Mouse (Mus musculus) stomach, embryonic 15.5 days (tissue): ENCODE results near the gene Hes5. TPM values are rescaled to one million over a fixed set of nuclear protein-coding genes. Genes with fewer than 3 reads are reported as not detected.
A peak's percentile ranks its signal among the peaks of the same experiment; 100 is the strongest.

Experiments used
- ATAC-seq: fragments of 200-750 bp; cut with Nextera tagmentation; 2 replicates; pipeline ENCODE4 v1.8.0; 2017; ENCODE audit warnings: low read depth, moderate number of reproducible peaks, moderate TSS enrichment; ENCODE audit not compliant: insufficient read depth, low FRiP score
- H3K27ac ChIP-seq: fragments of 300-500 bp; sonication (generic); 2 replicates; pipeline ENCODE4 v1.5.1; 2015; ENCODE audit warnings: mild to moderate bottlenecking, inconsistent platforms
- H3K27me3 ChIP-seq: fragments of 300-500 bp; sonication (generic); replicated peaks from 2 replicates; pipeline ENCODE4 v1.6.1; 2015; ENCODE audit warnings: inconsistent platforms
- H3K36me3 ChIP-seq: fragments of 300-500 bp; sonication (generic); 2 replicates; pipeline ENCODE4 v1.6.1; 2015; ENCODE audit warnings: inconsistent platforms
- H3K4me1 ChIP-seq: fragments of 300-500 bp; sonication (generic); 2 replicates; pipeline ENCODE4 v1.6.1; 2015; ENCODE audit warnings: inconsistent platforms
- H3K4me2 ChIP-seq: fragments of 300-500 bp; sonication (generic); 2 replicates; pipeline ENCODE4 v1.6.1; 2015; ENCODE audit warnings: mild to moderate bottlenecking, inconsistent platforms
- H3K4me3 ChIP-seq: fragments of 300-500 bp; sonication (generic); replicated peaks from 2 replicates; pipeline ENCODE4 v1.5.1; 2015; ENCODE audit warnings: inconsistent platforms
- H3K9ac ChIP-seq: fragments of 300-500 bp; sonication (generic); 2 replicates; pipeline ENCODE4 v1.6.1; 2015; ENCODE audit warnings: inconsistent platforms
- H3K9me3 ChIP-seq: fragments of 300-500 bp; sonication (generic); 2 replicates; pipeline ENCODE4 v1.6.1; 2016; ENCODE audit warnings: inconsistent platforms
- WGBS: fragments of 180-500 bp; shearing (Covaris S2); methylation state at CpG from one replicate; pipeline ENCODE4 v1.1.7; 2015; 5-methylcytosine and 5-hydroxymethylcytosine counted together
- polyA plus RNA-seq: library from polyadenylated mRNA; unstranded; fragments of >200 nt; fragmentation: Nextera tagmentation; extraction: Ambion mirVana; gene quantifications from 2 replicates; pipeline ENCODE4 v1.2.1, GENCODE M21; 2015

Gene Hes5
- polyA plus RNA-seq, 1 experiment from 2014 or later: 2.5 TPM

- Histone ChIP-seq H3K4me2 (no peak overlapping the region), H3K27ac (no peak overlapping the region), H3K4me3 (no peak overlapping the region), H3K27me3 (peaks cover 3% of the 10 kb centered on the region; the same call in 1 of the 2 replicates), H3K9me3 (no peaks in the 10 kb centered on the region), H3K9ac (no peak overlapping the region), H3K4me1 (peaks cover 4% of the 10 kb centered on the region), H3K36me3 (no peaks in the 10 kb centered on the region)
- 85% methylated on average over 6 of the region's 6 CpGs for WGBS
- ATAC-seq: no peak
Observed at GRCm38 (mm10) chr4:154943323-154944039, 17.2 kb upstream of the Hes5 start.

GRCm38 (mm10) chr4:154944121-154944590, 16.6 kb upstream of the Hes5 start:
- peaks cover 10% of the 10 kb centered on the region for H3K4me1 ChIP-seq
- 38% methylated on average over 2 of the region's 2 CpGs for WGBS
- peak; percentile 74; the same call in 1 of the 2 replicates for ATAC-seq
- no peak overlapping the region for H3K27ac ChIP-seq
- H3K36me3 ChIP-seq: no peaks in the 10 kb centered on the region
- no peaks in the 10 kb centered on the region for H3K9me3 ChIP-seq
- H3K27me3 ChIP-seq: peaks cover 10% of the 10 kb centered on the region
- H3K4me3 ChIP-seq: no peak overlapping the region
- no peak overlapping the region for H3K9ac ChIP-seq
- H3K4me2 ChIP-seq: no peak overlapping the region

DNA sequence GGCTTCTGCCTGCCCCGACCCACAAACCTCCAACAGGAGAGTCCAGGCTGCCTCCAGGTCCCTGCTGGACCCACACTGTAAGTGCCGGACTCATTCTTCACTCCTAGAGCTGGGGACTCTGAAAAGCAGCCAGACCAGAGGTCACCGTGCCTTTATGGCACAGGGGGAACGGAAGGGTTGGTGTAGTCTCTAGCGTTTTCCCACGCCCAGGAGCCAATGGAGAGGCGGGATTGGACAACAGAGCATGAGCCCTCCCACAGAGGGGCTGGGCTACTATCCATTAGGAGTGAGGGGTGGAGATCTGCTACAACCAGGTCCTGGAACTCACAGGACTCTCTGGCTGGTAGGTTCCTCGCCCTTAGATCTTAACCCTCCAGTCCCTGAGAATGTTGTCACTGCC, 14.4 kb upstream of the Hes5 start:
- H3K4me1 ChIP-seq: peaks cover 15% of the 10 kb centered on the region
- H3K36me3 ChIP-seq: no peaks in the 10 kb centered on the region
- peak overlapping the region; percentile 26 for H3K4me3 ChIP-seq
- peak; percentile 89 for ATAC-seq
- WGBS: 4% methylated on average over 8 of the region's 8 CpGs
- H3K4me2 ChIP-seq: peak overlapping the region; percentile 60
- peaks cover 27% of the 10 kb centered on the region for H3K27me3 ChIP-seq
- H3K27ac ChIP-seq: no peak overlapping the region
- no peaks in the 10 kb centered on the region for H3K9me3 ChIP-seq
- H3K9ac ChIP-seq: no peak overlapping the region; the same call in 1 of the 2 replicates

- Histone ChIP-seq H3K27ac (no peak overlapping the region), H3K4me1 (peaks cover 18% of the 10 kb centered on the region), H3K36me3 (no peaks in the 10 kb centered on the region), H3K9me3 (no peaks in the 10 kb centered on the region), H3K9ac (no peak overlapping the region), H3K4me3 (no peak overlapping the region), H3K4me2 (no peak overlapping the region), H3K27me3 (peaks cover 46% of the 10 kb centered on the region)
- 46% methylated on average over 14 of the region's 14 CpGs for WGBS
- ATAC-seq: no peak
Observed at GRCm38 (mm10) chr4:154948066-154948939, 12.4 kb upstream of the Hes5 start.

DNA sequence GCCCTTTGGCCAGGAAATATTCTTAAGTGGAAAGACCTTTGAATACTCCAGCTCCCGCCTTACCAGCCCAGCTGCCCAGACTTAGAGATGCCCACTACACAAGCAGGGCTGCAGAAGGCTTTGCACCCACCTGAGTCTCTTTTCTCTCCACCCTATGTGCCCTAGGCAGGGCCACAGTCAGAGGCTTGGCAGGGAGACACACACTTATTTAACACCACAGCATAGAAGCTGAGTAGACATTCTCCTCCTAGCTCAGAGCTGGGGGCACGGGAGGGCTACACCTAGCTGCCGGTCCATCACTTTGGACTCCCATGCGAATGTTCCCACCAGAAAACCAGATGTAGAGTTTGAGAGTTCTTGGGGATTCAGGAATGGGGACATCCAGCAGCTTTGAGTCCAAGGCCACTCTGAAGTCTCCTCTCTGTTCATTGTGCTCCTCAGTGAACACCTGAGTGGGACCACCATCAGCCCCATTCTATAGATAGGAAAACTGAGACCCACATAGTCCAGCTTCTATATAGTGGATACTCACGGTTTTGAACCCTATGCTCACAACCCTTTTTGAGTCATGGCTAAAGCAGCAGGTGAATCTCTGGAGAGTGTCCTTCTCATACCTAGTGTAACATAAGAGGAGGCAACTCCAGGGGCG, 11.7 kb upstream of the Hes5 start:
- ATAC-seq: no peak
- H3K36me3 ChIP-seq: no peaks in the 10 kb centered on the region
- H3K9ac ChIP-seq: no peak overlapping the region
- H3K4me1 ChIP-seq: peaks cover 18% of the 10 kb centered on the region
- WGBS: 68% methylated on average over 6 of the region's 6 CpGs
- H3K4me3 ChIP-seq: no peak overlapping the region
- H3K4me2 ChIP-seq: no peak overlapping the region
- no peak overlapping the region for H3K27ac ChIP-seq
- peaks cover 54% of the 10 kb centered on the region for H3K27me3 ChIP-seq
- no peaks in the 10 kb centered on the region for H3K9me3 ChIP-seq

DNA sequence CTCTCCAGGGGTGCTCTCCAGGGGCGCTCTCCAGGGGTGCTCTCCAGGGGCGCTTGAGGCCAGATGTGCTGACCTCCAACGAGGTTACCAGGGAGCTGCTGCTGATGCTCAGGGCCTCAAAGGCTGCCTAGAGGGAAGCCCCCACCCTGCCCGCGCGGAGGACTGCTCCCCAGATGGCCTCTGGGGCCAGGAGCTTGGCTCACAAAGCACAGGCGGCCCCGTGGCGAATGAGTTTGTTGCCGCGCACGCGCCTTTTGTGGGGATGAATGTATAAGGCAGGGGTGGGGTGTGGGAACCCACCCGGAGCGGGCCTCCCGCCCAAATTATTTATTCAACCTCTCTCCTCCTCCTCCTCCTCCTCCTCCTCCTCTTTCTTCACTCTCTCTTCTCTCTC, 11.1 kb upstream of the Hes5 start:
- Histone ChIP-seq H3K27me3 (peaks cover 59% of the 10 kb centered on the region), H3K27ac (no peak overlapping the region), H3K9ac (no peak overlapping the region), H3K9me3 (no peaks in the 10 kb centered on the region), H3K4me2 (no peak overlapping the region), H3K4me1 (peaks cover 18% of the 10 kb centered on the region), H3K4me3 (no peak overlapping the region), H3K36me3 (no peaks in the 10 kb centered on the region)
- 19% methylated on average over 16 of the region's 16 CpGs for WGBS
- ATAC-seq: no peak

DNA sequence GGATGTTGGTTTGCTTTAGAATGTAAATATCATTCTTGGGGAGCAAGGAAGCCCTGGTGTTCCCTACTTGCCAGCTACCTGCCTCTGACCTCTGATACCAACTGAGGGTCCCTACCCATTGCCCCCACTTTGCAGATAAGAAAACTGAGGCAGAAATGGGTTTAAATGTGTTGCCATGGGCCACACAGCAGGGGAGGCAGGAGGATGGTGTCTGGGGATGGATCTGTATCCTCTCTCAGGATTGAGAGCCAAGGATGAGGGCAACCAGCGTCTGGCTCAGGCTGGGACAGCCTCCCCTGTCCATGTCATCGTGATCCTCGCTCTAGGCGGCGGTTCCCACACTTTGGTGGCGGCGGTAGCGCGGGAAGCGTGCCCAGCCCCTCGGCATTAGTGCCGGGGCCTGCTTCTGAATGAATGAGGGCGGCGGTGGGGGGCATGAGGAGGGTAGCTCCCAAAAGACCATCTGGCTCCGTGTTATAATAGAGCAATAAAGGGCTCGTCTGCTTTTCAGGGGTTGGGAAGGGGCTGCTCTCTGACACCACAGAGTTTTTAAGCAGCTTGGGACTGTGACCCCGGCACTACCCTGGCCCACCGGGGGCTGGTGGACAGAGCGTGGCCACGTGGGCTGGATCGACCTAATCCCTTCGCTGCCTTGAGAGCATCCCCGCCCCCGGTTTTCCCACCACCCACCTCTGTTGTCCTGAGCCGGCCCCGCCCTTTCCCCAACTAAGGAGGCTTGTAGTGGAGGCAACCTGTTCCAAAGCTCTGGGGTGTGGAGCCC, 8.1 kb upstream of the Hes5 start:
- no peaks in the 10 kb centered on the region for H3K9me3 ChIP-seq
- H3K4me1 ChIP-seq: peaks cover 15% of the 10 kb centered on the region; the same call in 1 of the 2 replicates
- H3K27ac ChIP-seq: no peak overlapping the region
- no peaks in the 10 kb centered on the region for H3K36me3 ChIP-seq
- WGBS: 3% methylated on average over 26 of the region's 26 CpGs
- no peak overlapping the region for H3K4me2 ChIP-seq
- H3K4me3 ChIP-seq: no peak overlapping the region
- H3K9ac ChIP-seq: no peak overlapping the region
- ATAC-seq: no peak
- H3K27me3 ChIP-seq: peaks cover 75% of the 10 kb centered on the region

DNA sequence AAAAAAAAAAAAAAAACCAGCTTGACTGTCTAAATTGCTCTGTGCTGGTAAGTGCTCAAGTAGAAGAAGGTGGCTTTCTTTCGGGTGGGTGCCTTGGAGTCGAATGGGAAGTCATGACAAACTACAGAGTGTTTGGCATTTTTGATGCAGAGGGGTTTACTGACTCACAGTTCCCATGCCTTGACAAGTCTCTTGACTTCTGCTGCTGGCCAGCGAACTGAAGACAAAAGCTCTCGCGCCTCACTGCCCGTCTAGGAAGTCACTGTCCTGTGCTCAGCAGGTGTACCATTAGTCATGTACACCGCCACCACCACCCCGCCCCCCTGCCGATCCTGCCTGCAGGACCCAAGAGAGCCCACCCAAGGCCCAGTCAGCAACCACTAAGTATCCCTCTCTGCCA, 4.1 kb upstream of the Hes5 start:
- H3K4me1 ChIP-seq: peaks cover 28% of the 10 kb centered on the region
- ATAC-seq: no peak
- H3K9me3 ChIP-seq: no peaks in the 10 kb centered on the region
- no peak overlapping the region for H3K4me2 ChIP-seq
- no peaks in the 10 kb centered on the region for H3K36me3 ChIP-seq
- H3K27ac ChIP-seq: no peak overlapping the region
- no peak overlapping the region for H3K4me3 ChIP-seq
- WGBS: 43% methylated on average over 9 of the region's 9 CpGs
- H3K9ac ChIP-seq: no peak overlapping the region
- H3K27me3 ChIP-seq: peaks cover 84% of the 10 kb centered on the region

GRCm38 (mm10) chr4:154957289-154957993, 3.3 kb upstream of the Hes5 start:
- H3K4me1 ChIP-seq: peaks cover 32% of the 10 kb centered on the region

GRCm38 (mm10) chr4:154958171-154958570, 2.6 kb upstream of the Hes5 start:
- Histone ChIP-seq H3K9me3 (no peaks in the 10 kb centered on the region), H3K9ac (no peak overlapping the region), H3K36me3 (no peaks in the 10 kb centered on the region), H3K4me3 (no peak overlapping the region; the same call in 1 of the 2 replicates), H3K4me1 (peaks cover 32% of the 10 kb centered on the region), H3K27ac (no peak overlapping the region), H3K4me2 (peak overlapping the region; percentile 35), H3K27me3 (peaks cover 84% of the 10 kb centered on the region)
- 4% methylated on average over 15 of the region's 15 CpGs for WGBS
- ATAC-seq: no peak

More at GRCm38 (mm10) chr4:154957289-154957993, 3.3 kb upstream of the Hes5 start:
- Histone ChIP-seq H3K9ac (no peak overlapping the region), H3K4me3 (no peak overlapping the region), H3K36me3 (no peaks in the 10 kb centered on the region), H3K9me3 (no peaks in the 10 kb centered on the region), H3K27me3 (peaks cover 84% of the 10 kb centered on the region), H3K27ac (no peak overlapping the region), H3K4me2 (no peak overlapping the region; the same call in 1 of the 2 replicates)
- 48% methylated on average over 13 of the region's 13 CpGs for whole genome bisulfite sequencing
- ATAC-seq: no peak

DNA sequence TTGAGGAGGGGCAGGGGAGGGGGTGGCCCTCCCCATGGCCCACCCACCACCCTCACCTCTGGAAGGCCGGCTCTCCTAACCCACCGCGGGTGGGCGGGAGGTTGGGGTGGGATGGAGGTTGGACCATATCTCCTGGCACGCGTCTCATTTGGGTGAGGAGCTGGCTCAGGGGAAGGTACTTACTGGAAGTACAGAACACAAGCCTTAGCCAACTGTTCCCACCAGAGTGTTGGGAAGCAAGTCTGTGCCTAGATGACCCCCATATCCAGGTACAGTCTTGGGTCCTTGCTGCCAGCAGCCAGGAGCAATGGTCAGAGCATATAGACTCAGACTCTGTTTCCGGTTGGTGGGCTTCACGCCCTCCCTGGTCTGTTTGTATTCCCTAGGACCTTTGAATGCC, 2.1 kb upstream of the Hes5 start:
- Histone ChIP-seq H3K36me3 (no peaks in the 10 kb centered on the region), H3K27me3 (peaks cover 81% of the 10 kb centered on the region), H3K4me2 (no peak overlapping the region; the same call in 1 of the 2 replicates), H3K4me3 (no peak overlapping the region), H3K9me3 (no peaks in the 10 kb centered on the region), H3K9ac (no peak overlapping the region), H3K27ac (no peak overlapping the region), H3K4me1 (peaks cover 34% of the 10 kb centered on the region)
- 18% methylated on average over 8 of the region's 8 CpGs for WGBS
- ATAC-seq: no peak
